Mouse (Mus musculus) central nervous system, embryonic 14 days (tissue): Measurements from ENCODE around the gene Cmc2. TPM values are rescaled to one million over a fixed set of nuclear protein-coding genes. Genes with fewer than 3 reads are reported as not detected.

Experiments used
- polyA plus RNA-seq: library from polyadenylated mRNA; depleted of rRNA; stranded (reverse); fragments of >200 nt; gene quantifications from 2 replicates; pipeline ENCODE4 v1.2.3, GENCODE M21; 2012; rRNA removed

Cmc2 gene
- polyA plus RNA-seq, result 20.2 and 23.7 TPM in 2 replicates

GRCm38 (mm10) chr8:116921337-116922059 lies at the start of gene Cmc2, which contains the start of gene Cenpn:
Gene Cmc2, minus strand, starts transcription at chr8:116921455.
Gene Cenpn, plus strand, starts transcription at chr8:116921730.

GRCm38 (mm10) chr8:116943161-116943554 lies 21.9 kb upstream of the Cmc2 start, which contains the start of gene Atmin:
Gene Atmin, plus strand, starts transcription at chr8:116943393.

Other genes starting within 250 kb of the Cmc2 start
- 2.0 and 2.7 TPM in 2 replicates for gene Cdyl2, start 188.5 kb downstream of the Cmc2 start, polyA plus RNA-seq
- gene Cenpn, start 275 bp upstream of the Cmc2 start, polyA plus RNA-seq, result 20.0 and 25.6 TPM in 2 replicates
- gene Atmin, start 21.9 kb upstream of the Cmc2 start, polyA plus RNA-seq, result 20.0 and 20.2 TPM in 2 replicates
- gene 1700030J22Rik, start 57.5 kb upstream of the Cmc2 start, polyA plus RNA-seq, result 3.9 and 4.4 TPM in 2 replicates
- 64.3 and 64.5 TPM in 2 replicates for gene Gcsh, start 72.1 kb upstream of the Cmc2 start, polyA plus RNA-seq
- 0.01 and 0.05 TPM in 2 replicates for gene Pkd1l2, start 161.0 kb upstream of the Cmc2 start, polyA plus RNA-seq
- 0.06 and 0.14 TPM in 2 replicates for gene Bco1, start 174.4 kb upstream of the Cmc2 start, polyA plus RNA-seq
- gene Gan, start 236.7 kb upstream of the Cmc2 start, polyA plus RNA-seq, result 8.8 and 9.2 TPM in 2 replicates